8 mouse cellular contexts compared by ENCODE assay signal in genomic region chr4:108070723-108071122, GRCm38 (mm10). TPM values are rescaled to one million over a fixed set of nuclear protein-coding genes. Genes with fewer than 3 reads are reported as not detected.
A peak's percentile ranks its signal among the peaks of the same experiment; 100 is the strongest.
DNase-seq lines count a peak whose midpoint lies in the region; ATAC-seq and TF ChIP-seq lines count a peak whose summit lies in the region.

No protein-coding gene starts in this region.

- no peaks in the 10 kb centered on the region for H3K9me3 ChIP-seq in heart, embryonic 10.5 days
- H3K9me3 ChIP-seq in G1E (replicated peaks): no peaks in the 10 kb centered on the region
- no peaks in the 10 kb centered on the region for H3K9me3 ChIP-seq in kidney, embryonic 16.5 days (ENCODE audit: low read length)
- H3K9me3 ChIP-seq in neural tube, embryonic 13.5 days: no peaks in the 10 kb centered on the region

- TF ChIP-seq CTCF in G1E (IDR thresholded peaks at IDR 0.05; ENCODE audit: low read depth, low read length): no peak

- 0 out of 2 replicates have a peak, but pooled peaks cover 10% of the 10 kb centered on the region for H3K4me1 ChIP-seq in heart, embryonic 10.5 days
- H3K4me1 ChIP-seq in G1E (ENCODE audit: insufficient read depth, low read depth, low read length): peaks cover 22% of the 10 kb centered on the region
- H3K4me1 ChIP-seq in kidney, embryonic 16.5 days (ENCODE audit: insufficient read depth, low read length): peaks cover 8% of the 10 kb centered on the region
- peaks cover 14% of the 10 kb centered on the region for H3K4me1 ChIP-seq in neural tube, embryonic 13.5 days (replicated peaks)

- peaks cover 22% of the 10 kb centered on the region for H3K36me3 ChIP-seq in heart, embryonic 10.5 days
- H3K36me3 ChIP-seq in G1E (replicated peaks): peaks cover 39% of the 10 kb centered on the region
- H3K36me3 ChIP-seq in kidney, embryonic 16.5 days (ENCODE audit: insufficient read depth, low read length): 0 out of 2 replicates have a peak, but pooled peaks cover 15% of the 10 kb centered on the region
- H3K36me3 ChIP-seq in neural tube, embryonic 13.5 days: peaks cover 17% of the 10 kb centered on the region

- 9% methylated on average over 8 of the region's 8 CpGs for WGBS in heart, embryonic 10.5 days
- WGBS in kidney, embryonic 16.5 days: 6% methylated on average over 8 of the region's 8 CpGs
- 6% methylated on average over 8 of the region's 8 CpGs for WGBS in neural tube, embryonic 13.5 days

- peak overlapping the region; percentile 74 for H3K9ac ChIP-seq in kidney, embryonic 16.5 days (replicated peaks; ENCODE audit: low read length)
- H3K9ac ChIP-seq in neural tube, embryonic 13.5 days: peak overlapping the region; percentile 75

- no peak for ATAC-seq in G1E (ENCODE audit: extremely low read depth, insufficient number of reproducible peaks, low FRiP score, poor library complexity, severe bottlenecking)
- ATAC-seq in erythroid progenitor cell, adult 5-6 weeks (replicated peaks; ENCODE audit: low FRiP score, poor library complexity, severe bottlenecking): peak; percentile 58; the same call in 1 of the 2 replicates
- no peak for ATAC-seq in kidney, embryonic 16.5 days (ENCODE audit: low FRiP score, low TSS enrichment)
- ATAC-seq in neural tube, embryonic 13.5 days (ENCODE audit: low read depth): no peak
- no peak for ATAC-seq in monocyte, adult 5-6 weeks (replicated peaks; ENCODE audit: insufficient number of reproducible peaks, low FRiP score, low TSS enrichment, poor library complexity, severe bottlenecking)

- peak overlapping the region; percentile 79 for H3K27ac ChIP-seq in heart, embryonic 10.5 days
- H3K27ac ChIP-seq in kidney, embryonic 16.5 days (ENCODE audit: low read length): peak overlapping the region; percentile 73
- peak overlapping the region; percentile 28; the same call in 1 of the 2 replicates for H3K27ac ChIP-seq in neural tube, embryonic 13.5 days (replicated peaks)

- H3K4me3 ChIP-seq in heart, embryonic 10.5 days: peak overlapping the region; percentile 69
- H3K4me3 ChIP-seq in G1E (ENCODE audit: low read depth, low read length): peak overlapping the region; percentile 71
- peak overlapping the region; percentile 65 for H3K4me3 ChIP-seq in kidney, embryonic 16.5 days (ENCODE audit: low read length)
- H3K4me3 ChIP-seq in neural tube, embryonic 13.5 days: peak overlapping the region; percentile 54

- H3K27me3 ChIP-seq in heart, embryonic 10.5 days (ENCODE audit: insufficient read depth, poor library complexity, severe bottlenecking): no peaks in the 10 kb centered on the region
- no peaks in the 10 kb centered on the region for H3K27me3 ChIP-seq in G1E (ENCODE audit: insufficient read depth, low read length)
- no peaks in the 10 kb centered on the region for H3K27me3 ChIP-seq in kidney, embryonic 16.5 days (ENCODE audit: insufficient read depth, low read length)
- H3K27me3 ChIP-seq in neural tube, embryonic 13.5 days: no peaks in the 10 kb centered on the region

- H3K4me2 ChIP-seq in kidney, embryonic 16.5 days (replicated peaks; ENCODE audit: low read depth, low read length): peak overlapping the region; percentile 80
- peak overlapping the region; percentile 86 for H3K4me2 ChIP-seq in neural tube, embryonic 13.5 days

- DNase-seq in heart, embryonic 10.5 days (ENCODE audit: low spot score): no peak
- DNase-seq in heart, adult 9 months (ENCODE audit: low spot score in 2 of 2): no peak
- no peak for DNase-seq in G1E (ENCODE audit: low spot score)
- DNase-seq in urinary bladder, postnatal 4 days (ENCODE audit: low spot score in 2 of 2): no peak

RNA-seq across cellular contexts. Expression of gene Podn, which starts 25.5 kb away (rescaled TPM):
- 0.21 and 0.48 TPM in 2 replicates for polyA plus RNA-seq in heart, embryonic 10.5 days (2016; fragmentation: Nextera tagmentation; extraction: Ambion mirVana)
- total RNA-seq in G1E (2014; fragmentation: Nextera tagmentation) (not detected in 2 replicates), G1E (2017) (0.12 TPM in 1 of 2 replicates, not detected in the other)
- not detected in 2 replicates for polyA plus RNA-seq in G1E (2012)
- total RNA-seq in erythroid progenitor cell, adult 5-6 weeks (2015; ENCODE audit: low replicate concordance): not detected in 2 replicates
- total RNA-seq in erythroid progenitor cell, adult 5-6 weeks (2017; ENCODE audit: low replicate concordance): 0.13 TPM in 1 of 2 replicates, not detected in the other
- 0.69 and 0.82 TPM in 2 replicates for polyA plus RNA-seq in kidney, embryonic 16.5 days (2015; fragmentation: Nextera tagmentation; extraction: Ambion mirVana)
- 0.18 and 0.25 TPM in 2 replicates for polyA plus RNA-seq in neural tube, embryonic 13.5 days (2015; fragmentation: Nextera tagmentation; extraction: Ambion mirVana)
- 1.8 TPM in 1 of 3 replicates, not detected in the others for total RNA-seq in monocyte, adult 5-6 weeks (2017)

Comparison
In these comparisons a context has a peak if more than half of its experiments do, and no peak if none do; other contexts are left out.
1. H3K27ac ChIP-seq: peak in every context shown above with its lines; median percentile 79 in heart, embryonic 10.5 days; 73 in kidney, embryonic 16.5 days; 28 in neural tube, embryonic 13.5 days.